Mouse (Mus musculus) frontal cortex, postnatal 25 days (tissue): ENCODE data around the gene A430078G23Rik.

Experiments used
- DNase-seq, 2 experiments: peaks; one replicate each; pipeline ENCODE4 v3.0.0; 2022; ENCODE audit warnings: low spot score in 2 of 2

Gene A430078G23Rik

GRCm38 (mm10) chr8:3348142-3348823 lies 4.9 kb upstream of the A430078G23Rik start:
- DNase-seq, result no peak

- no peak for DNase-seq
These were observed 2.5 kb upstream of the A430078G23Rik start for GRCm38 (mm10) chr8:3350747-3351146.

- no peak for DNase-seq
These were observed 500 bp upstream of the A430078G23Rik start for GRCm38 (mm10) chr8:3352715-3353114.

- no peak for DNase-seq
These were observed 712 bp downstream of the A430078G23Rik start for GRCm38 (mm10) chr8:3353811-3354442.

GRCm38 (mm10) chr8:3354443-3354812 lies 1.2 kb downstream of the A430078G23Rik start:
- DNase-seq, result no peak

GRCm38 (mm10) chr8:3355586-3355985 lies 2.4 kb downstream of the A430078G23Rik start:
- no peak for DNase-seq

- DNase-seq, result peak; percentile 77 to 79
These were observed 4.8 kb downstream of the A430078G23Rik start for GRCm38 (mm10) chr8:3358060-3358459.

- no peak for DNase-seq
These were observed 13.9 kb downstream of the A430078G23Rik start for GRCm38 (mm10) chr8:3367086-3367485.

- no peak for DNase-seq
These were observed 14.9 kb downstream of the A430078G23Rik start for GRCm38 (mm10) chr8:3368091-3368490.

- DNase-seq, result no peak
These were observed 22.5 kb downstream of the A430078G23Rik start for GRCm38 (mm10) chr8:3375748-3376147.

GRCm38 (mm10) chr8:3376641-3377274 lies 23.5 kb downstream of the A430078G23Rik start:
- no peak for DNase-seq

GRCm38 (mm10) chr8:3387286-3387685 lies 34.1 kb downstream of the A430078G23Rik start:
- peak; percentile 54 to 56 for DNase-seq

- DNase-seq, result no peak
These were observed 35.5 kb downstream of the A430078G23Rik start for GRCm38 (mm10) chr8:3388591-3389338.

GRCm38 (mm10) chr8:3389506-3389905 lies 36.3 kb downstream of the A430078G23Rik start:
- no peak for DNase-seq

- no peak for DNase-seq
These were observed 39.1 kb downstream of the A430078G23Rik start for GRCm38 (mm10) chr8:3392293-3392692.

- peak; percentile 72 to 78 for DNase-seq
These were observed 39.8 kb downstream of the A430078G23Rik start, which contains the start of gene Arhgef18 for GRCm38 (mm10) chr8:3392771-3393710. Arhgef18 (plus strand) TSS chr8:3393006.

- no peak for DNase-seq
These were observed 41.4 kb downstream of the A430078G23Rik start for GRCm38 (mm10) chr8:3394600-3394999.

- no peak for DNase-seq
These were observed 42.0 kb downstream of the A430078G23Rik start for GRCm38 (mm10) chr8:3395246-3395645.

- DNase-seq, result no peak
These were observed 44.4 kb downstream of the A430078G23Rik start for GRCm38 (mm10) chr8:3397597-3397996.

- DNase-seq, result no peak
These were observed 47.3 kb downstream of the A430078G23Rik start for GRCm38 (mm10) chr8:3400509-3400908.

- DNase-seq, result no peak
These were observed 54.2 kb downstream of the A430078G23Rik start for GRCm38 (mm10) chr8:3407417-3407816.
